In genomic region chr4:106246695-106247094, GRCm38 (mm10) we compare ENCODE assay signal across 21 mouse cellular contexts.
A peak's percentile ranks its signal among the peaks of the same experiment; 100 is the strongest.
DNase-seq lines count a peak whose midpoint lies in the region; ATAC-seq and TF ChIP-seq lines count a peak whose summit lies in the region.
"Had no signal": no experiment of that assay in that cellular context is flagged by ENCODE, and none has a peak within 500 bp of the region (broad histone marks: within the 10 kb centered on the region; RNA-seq: fewer than 3 reads in every experiment).

No protein-coding gene starts in this region.

- in situ Hi-C loops in CH12.LX (cut with MboI; ENCODE audit: low pct_ligation_motif_present, low pct_unique_long_range_greater_than_20kb, low sequenced_read_pairs) = no loop called here

- DNase-seq in gastrocnemius, adult 2 months = no peak
- DNase-seq in gastrocnemius, adult 8-10 months (ENCODE audit: low spot score in 2 of 2) = no peak
- DNase-seq in liver (peak; percentile 39), CH12.LX (ENCODE audit: extremely low read depth) (no peak)
- no peak for DNase-seq in liver, embryonic 13.5 days
- DNase-seq in ovary, postnatal 10 days (ENCODE audit: low spot score) = no peak
- DNase-seq: adrenal gland, postnatal 14 days; cerebellum, adult 2 months; heart, postnatal 10 days; kidney, postnatal 14 days; lung, postnatal 14 days; right cerebral cortex, postnatal 14 days; thymus, postnatal 25 days had no signal

- H3K27ac ChIP-seq in gastrocnemius, adult 2 months = no peak overlapping the region
- H3K27ac ChIP-seq in liver, embryonic 12.5 days = no peak overlapping the region
- H3K27ac ChIP-seq in CH12.LX (ENCODE audit: insufficient read depth, low read depth) = no peak overlapping the region
- H3K27ac ChIP-seq in liver, embryonic 13.5 days = peak overlapping the region; percentile 99
- H3K27ac ChIP-seq in neural tube, embryonic 15.5 days (replicated peaks) = no peak overlapping the region
- H3K27ac ChIP-seq: embryonic facial prominence, embryonic 10.5 days; heart, embryonic 10.5 days; hindbrain, embryonic 13.5 days; intestine, embryonic 15.5 days had no signal

- H3K4me2 ChIP-seq in liver, embryonic 12.5 days = no peak overlapping the region
- H3K4me2 ChIP-seq in CH12.LX (ENCODE audit: insufficient read depth, low read depth, poor library complexity, severe bottlenecking) = no peak overlapping the region
- H3K4me2 ChIP-seq in liver, embryonic 13.5 days = no peak overlapping the region
- H3K4me2 ChIP-seq in neural tube, embryonic 15.5 days = no peak overlapping the region
- H3K4me2 ChIP-seq: hindbrain, embryonic 13.5 days; intestine, embryonic 15.5 days had no signal

- TF ChIP-seq POLR2A in CH12.LX (IDR thresholded peaks at IDR 0.05; ENCODE audit: low read depth, low read length) = no peak

- no peaks in the 10 kb centered on the region for H3K36me3 ChIP-seq in liver, embryonic 12.5 days
- no peaks in the 10 kb centered on the region for H3K36me3 ChIP-seq in CH12.LX (replicated peaks in 1 of 2; ENCODE audit: control insufficient read depth in 1 of 2, insufficient read depth in 1 of 2, low read length in 1 of 2)
- H3K36me3 ChIP-seq in liver, embryonic 13.5 days = no peaks in the 10 kb centered on the region
- H3K36me3 ChIP-seq in neural tube, embryonic 15.5 days = no peaks in the 10 kb centered on the region
- H3K36me3 ChIP-seq: embryonic facial prominence, embryonic 10.5 days; heart, embryonic 10.5 days; hindbrain, embryonic 13.5 days; intestine, embryonic 15.5 days had no signal

- H3K9me3 ChIP-seq in liver, embryonic 12.5 days (replicated peaks) = peaks cover 5% of the 10 kb centered on the region; the same call in 1 of the 2 replicates
- peaks cover 3% of the 10 kb centered on the region for H3K9me3 ChIP-seq in CH12.LX (replicated peaks; ENCODE audit: low read length)
- 0 out of 2 replicates have a peak, but pooled peaks cover 6% of the 10 kb centered on the region for H3K9me3 ChIP-seq in liver, embryonic 13.5 days (replicated peaks)
- no peaks in the 10 kb centered on the region for H3K9me3 ChIP-seq in neural tube, embryonic 15.5 days (replicated peaks)
- H3K9me3 ChIP-seq: embryonic facial prominence, embryonic 10.5 days; heart, embryonic 10.5 days; hindbrain, embryonic 13.5 days; intestine, embryonic 15.5 days had no signal

- 66% methylated on average over 2 of the region's 2 CpGs for whole genome bisulfite sequencing in liver, embryonic 12.5 days (ENCODE audit: insufficient replicate concordance)
- WGBS in liver, embryonic 13.5 days (ENCODE audit: insufficient replicate concordance) = 80% methylated on average over 2 of the region's 2 CpGs
- 80% methylated on average over 2 of the region's 2 CpGs for WGBS in neural tube, embryonic 15.5 days

- H3K79me2 ChIP-seq in CH12.LX (replicated peaks; ENCODE audit: control insufficient read depth, extremely low read depth, insufficient read depth, poor library complexity, severe bottlenecking) = no peaks in the 10 kb centered on the region

- TF ChIP-seq RAD21 in CH12.LX (IDR thresholded peaks at IDR 0.05; ENCODE audit: low read depth, low read length) = no peak

- no peak for ATAC-seq in liver, embryonic 12.5 days
- ATAC-seq in liver, embryonic 13.5 days (ENCODE audit: low read depth) = no peak
- no peak for ATAC-seq in neural tube, embryonic 15.5 days (ENCODE audit: low FRiP score)
- ATAC-seq: forebrain, embryonic 14.5 days; intestine, embryonic 15.5 days had no signal

- H3K9ac ChIP-seq in liver, embryonic 12.5 days = no peak overlapping the region
- H3K9ac ChIP-seq in CH12.LX (ENCODE audit: insufficient read depth, low read depth) = no peak overlapping the region
- H3K9ac ChIP-seq in liver, embryonic 13.5 days = no peak overlapping the region
- no peak overlapping the region for H3K9ac ChIP-seq in neural tube, embryonic 15.5 days (replicated peaks)
- H3K9ac ChIP-seq: hindbrain, embryonic 13.5 days; intestine, embryonic 15.5 days had no signal

- H3K4me1 ChIP-seq in liver, embryonic 12.5 days = peaks cover 47% of the 10 kb centered on the region
- H3K4me1 ChIP-seq in CH12.LX (ENCODE audit: control insufficient read depth in 1 of 2, insufficient read depth in 2 of 2) = no peaks in the 10 kb centered on the region
- H3K4me1 ChIP-seq in liver, embryonic 13.5 days (replicated peaks) = peaks cover 55% of the 10 kb centered on the region
- H3K4me1 ChIP-seq in neural tube, embryonic 15.5 days = no peaks in the 10 kb centered on the region
- H3K4me1 ChIP-seq: embryonic facial prominence, embryonic 10.5 days; hindbrain, embryonic 13.5 days; intestine, embryonic 15.5 days had no signal

- TF ChIP-seq CTCF in gastrocnemius, adult 2 months (IDR thresholded peaks at IDR 0.05) = peak; percentile 27
- TF ChIP-seq CTCF in CH12.LX (conservative IDR thresholded peaks at IDR 0.05 in 1 of 2, IDR thresholded peaks at IDR 0.05 in 1 of 2; ENCODE audit: low read depth in 2 of 2, low read length in 2 of 2) = peak in 1 of 2 experiments; percentile 16; a peak in 1 of 4 replicates

- dilution Hi-C loops in CH12.LX (cut with MboI; ENCODE audit: extremely low pct_ligation_motif_present, extremely low pct_unique_long_range_greater_than_20kb, low sequenced_read_pairs) = no loop called here

- no peak overlapping the region for H3K4me3 ChIP-seq in gastrocnemius, adult 2 months
- H3K4me3 ChIP-seq in liver, embryonic 12.5 days = no peak overlapping the region
- H3K4me3 ChIP-seq in CH12.LX (replicated peaks in 1 of 3; ENCODE audit: low read depth in 2 of 3, low read length in 2 of 3, poor library complexity in 1 of 3) = no peak overlapping the region
- no peak overlapping the region for H3K4me3 ChIP-seq in liver, embryonic 13.5 days (replicated peaks)
- H3K4me3 ChIP-seq in neural tube, embryonic 15.5 days (replicated peaks) = no peak overlapping the region
- H3K4me3 ChIP-seq: embryonic facial prominence, embryonic 10.5 days; heart, embryonic 10.5 days; hindbrain, embryonic 13.5 days; intestine, embryonic 15.5 days; megakaryocyte, embryonic 14.5 days had no signal

- H3K27me3 ChIP-seq in liver, embryonic 12.5 days (replicated peaks) = no peaks in the 10 kb centered on the region
- H3K27me3 ChIP-seq in CH12.LX (replicated peaks) = no peaks in the 10 kb centered on the region
- H3K27me3 ChIP-seq in liver, embryonic 13.5 days = no peaks in the 10 kb centered on the region
- no peaks in the 10 kb centered on the region for H3K27me3 ChIP-seq in neural tube, embryonic 15.5 days (replicated peaks)
- H3K27me3 ChIP-seq: hindbrain, embryonic 13.5 days; intestine, embryonic 15.5 days; megakaryocyte, embryonic 14.5 days had no signal

- intact Hi-C loops in gastrocnemius, adult 2 months (cut with DNase I) = loop anchor here (5.0 kb wide), 1 partner anchor 131 kb away; no protein-coding TSS in a partner anchor

- TF ChIP-seq EP300 in CH12.LX (IDR thresholded peaks at IDR 0.05; ENCODE audit: low read length) = no peak

TF ChIP-seq in CH12.LX, 34 proteins besides CTCF, POLR2A, EP300 and RAD21:
- TF ChIP-seq SMC3 (IDR thresholded peaks at IDR 0.05; ENCODE audit: low read depth, low read length) (peak; percentile 4; the same call in 1 of the 2 replicates), USF1 (IDR thresholded peaks at IDR 0.05; ENCODE audit: low read depth, low read length) (no peak), ZNF384 (IDR thresholded peaks at IDR 0.05; ENCODE audit: low read depth, low read length) (peak; percentile 31; the same call in 1 of the 2 replicates), UBTF (IDR thresholded peaks at IDR 0.05; ENCODE audit: low read depth, low read length) (no peak)
TF ChIP-seq in CH12.LX: peak in this region for 2.
